Mouse (Mus musculus) duodenum, adult 2 months (tissue): ENCODE results near the gene Gm10228. TPM values are rescaled to one million over a fixed set of nuclear protein-coding genes. Genes with fewer than 3 reads are reported as not detected.

Experiments used
- polyA plus RNA-seq: library from polyadenylated mRNA; depleted of rRNA; stranded (reverse); fragments of >200 nt; gene quantifications from 2 replicates; pipeline ENCODE4 v1.2.3, GENCODE M21; 2012; ENCODE audit warnings: low replicate concordance; rRNA removed

Gene Gm10228
- polyA plus RNA-seq: not detected in 2 replicates

DNA sequence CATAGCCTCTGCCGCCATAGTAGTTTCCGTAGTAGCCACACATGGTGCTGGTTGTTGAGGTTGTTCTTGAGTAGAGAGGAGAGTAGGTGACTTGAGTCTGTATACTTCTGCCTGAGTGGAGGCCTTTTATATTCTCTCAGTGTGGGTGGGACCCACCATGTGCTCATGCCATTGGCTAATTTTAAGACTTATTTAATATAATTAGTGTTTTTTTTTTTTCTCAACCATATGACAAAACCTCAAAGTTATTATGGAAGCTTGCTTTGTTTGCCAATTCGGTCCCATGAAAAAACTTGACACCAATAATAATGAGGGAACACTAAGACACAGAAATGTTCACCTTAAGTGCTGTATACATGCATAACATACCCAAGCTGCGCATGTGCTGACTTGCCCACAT is at the start of gene Gm10228:
Gene Gm10228 (minus strand): TSS at position 101 of the 400 bp plus-strand sequence.

DNA sequence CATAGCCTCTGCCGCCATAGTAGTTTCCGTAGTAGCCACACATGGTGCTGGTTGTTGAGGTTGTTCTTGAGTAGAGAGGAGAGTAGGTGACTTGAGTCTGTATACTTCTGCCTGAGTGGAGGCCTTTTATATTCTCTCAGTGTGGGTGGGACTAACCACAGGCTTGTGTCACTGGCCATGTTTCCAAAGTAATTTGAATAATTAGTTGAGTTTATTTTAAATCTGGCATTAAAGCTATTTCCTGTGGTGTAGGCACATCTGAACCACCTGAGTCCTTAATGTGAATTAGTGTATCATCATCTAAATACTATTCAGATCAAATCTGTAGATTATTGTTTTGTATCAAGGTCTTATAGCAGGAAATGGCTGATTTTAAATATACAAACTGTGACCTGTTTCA is 22.6 kb upstream of the Gm10228 start, which contains the start of gene 1110025L11Rik:
Gene 1110025L11Rik (minus strand): TSS at position 101 of the 400 bp plus-strand sequence.

DNA sequence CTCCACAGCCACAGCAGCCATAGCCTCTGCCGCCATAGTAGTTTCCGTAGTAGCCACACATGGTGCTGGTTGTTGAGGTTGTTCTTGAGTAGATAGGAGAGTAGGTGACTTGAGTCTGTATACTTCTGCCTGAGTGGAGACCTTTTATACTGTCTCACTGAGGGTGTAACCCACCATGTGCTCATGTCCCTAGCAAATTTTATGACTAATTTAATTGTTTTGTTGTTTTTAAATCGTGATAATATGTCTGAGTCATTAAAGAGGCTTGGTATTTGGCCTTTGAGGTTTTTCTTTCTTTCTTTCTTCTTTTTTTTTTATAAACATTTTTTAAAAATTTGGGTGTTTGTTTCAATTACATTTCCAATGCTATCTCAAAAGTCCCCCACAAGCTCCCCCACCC is 6.5 kb upstream of the Gm10228 start, which contains the start of gene Krtap6-5:
Gene Krtap6-5 (minus strand): TSS at position 101 of the 400 bp plus-strand sequence.

DNA sequence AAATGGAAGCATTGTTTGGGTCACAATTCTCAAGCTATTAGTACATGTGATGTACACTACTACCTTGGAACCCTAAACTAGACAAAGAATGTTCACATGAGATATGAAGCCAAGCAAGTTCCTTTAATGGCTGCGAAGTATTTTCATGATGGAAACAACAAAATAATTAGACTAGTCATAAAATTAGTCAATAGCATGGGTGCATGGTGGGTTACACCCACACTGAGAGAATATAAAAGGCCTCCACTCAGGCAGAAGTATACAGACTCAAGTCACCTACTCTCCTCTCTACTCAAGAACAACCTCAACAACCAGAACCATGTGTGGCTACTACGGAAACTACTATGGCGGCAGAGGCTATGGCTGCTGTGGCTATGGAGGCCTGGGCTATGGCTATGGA is 9.9 kb downstream of the Gm10228 start, which contains the start of gene Krtap6-1:
Gene Krtap6-1 (plus strand): TSS at position 301 of the 400 bp plus-strand sequence.

DNA sequence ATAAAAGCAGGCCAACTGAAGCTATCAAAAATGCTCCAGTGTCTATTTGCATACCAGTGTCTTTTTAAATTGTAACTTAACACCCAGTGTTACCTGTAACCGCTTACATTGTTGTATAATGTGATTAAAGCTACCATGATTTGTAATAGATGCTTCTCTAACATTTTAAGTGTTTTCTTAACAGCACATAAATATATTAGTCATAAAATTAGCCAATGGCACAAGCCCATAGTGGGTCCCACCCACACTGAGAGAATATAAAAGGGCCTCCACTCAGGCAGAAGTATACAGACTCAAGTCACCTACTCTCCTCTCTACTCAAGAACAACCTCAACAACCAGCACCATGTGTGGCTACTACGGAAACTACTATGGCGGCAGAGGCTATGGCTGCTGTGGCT is 26.3 kb downstream of the Gm10228 start, which contains the start of gene Gm10229:
Gene Gm10229 (plus strand): TSS at position 301 of the 400 bp plus-strand sequence.

DNA sequence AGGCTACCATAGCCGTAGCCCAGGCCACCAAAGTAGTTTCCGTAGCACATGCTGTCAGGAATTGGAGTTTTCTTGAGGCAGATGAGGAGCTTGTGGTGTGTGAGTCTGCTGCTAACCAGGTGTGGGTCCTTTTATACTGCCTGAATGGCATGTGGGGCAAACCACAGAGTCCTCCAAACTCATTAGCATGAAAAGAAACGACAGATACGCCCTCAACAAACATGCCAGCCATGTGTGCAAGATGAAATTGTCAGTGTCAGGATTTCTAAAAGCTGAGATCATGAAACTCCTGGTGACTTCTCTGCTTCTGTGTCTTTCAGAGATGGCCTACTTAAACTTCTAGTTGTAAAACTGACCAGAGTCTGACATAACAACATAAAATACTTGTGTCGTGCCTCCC is 30.6 kb downstream of the Gm10228 start, which contains the start of gene Krtap22-2:
Gene Krtap22-2 (minus strand): TSS at position 101 of the 400 bp plus-strand sequence.

Other genes starting within 250 kb of the Gm10228 start
- gene Gm20741, start 229.3 kb downstream of the Gm10228 start, polyA plus RNA-seq: not detected in 2 replicates
- not detected in 2 replicates for gene Krtap15, start 221.3 kb downstream of the Gm10228 start, polyA plus RNA-seq
- gene Krtap14, start 215.3 kb downstream of the Gm10228 start, polyA plus RNA-seq: not detected in 2 replicates
- not detected in 2 replicates for gene Krtap19-1, start 172.1 kb downstream of the Gm10228 start, polyA plus RNA-seq
- gene Krtap19-2, start 167.2 kb downstream of the Gm10228 start, polyA plus RNA-seq: not detected in 2 replicates
- gene Krtap19-3, start 163.4 kb downstream of the Gm10228 start, polyA plus RNA-seq: not detected in 2 replicates
- gene Krtap19-4, start 156.4 kb downstream of the Gm10228 start, polyA plus RNA-seq: not detected in 2 replicates
- not detected in 2 replicates for gene Krtap19-5, start 145.0 kb downstream of the Gm10228 start, polyA plus RNA-seq
- not detected in 2 replicates for gene Krtap19-9b, start 109.2 kb downstream of the Gm10228 start, polyA plus RNA-seq
- not detected in 2 replicates for gene Krtap16-3, start 78.6 kb downstream of the Gm10228 start, polyA plus RNA-seq
- not detected in 2 replicates for gene Krtap22-2, start 30.7 kb downstream of the Gm10228 start, polyA plus RNA-seq
- gene Gm10229, start 26.2 kb downstream of the Gm10228 start, polyA plus RNA-seq: not detected in 2 replicates
- gene Krtap6-1, start 9.8 kb downstream of the Gm10228 start, polyA plus RNA-seq: not detected in 2 replicates
- not detected in 2 replicates for gene Krtap6-5, start 6.4 kb upstream of the Gm10228 start, polyA plus RNA-seq
- not detected in 2 replicates for gene 1110025L11Rik, start 22.5 kb upstream of the Gm10228 start, polyA plus RNA-seq
- gene Krtap6-3, start 42.5 kb upstream of the Gm10228 start, polyA plus RNA-seq: not detected in 2 replicates
- gene Gm6358, start 99.4 kb upstream of the Gm10228 start, polyA plus RNA-seq: not detected in 2 replicates
- not detected in 2 replicates for gene Gm10061, start 109.6 kb upstream of the Gm10228 start, polyA plus RNA-seq
- gene Gm9789, start 116.5 kb upstream of the Gm10228 start, polyA plus RNA-seq: not detected in 2 replicates
- gene Gm7735, start 128.0 kb upstream of the Gm10228 start, polyA plus RNA-seq: not detected in 2 replicates
- gene 1110057P08Rik, start 133.3 kb upstream of the Gm10228 start, polyA plus RNA-seq: not detected in 2 replicates
- not detected in 2 replicates for gene Krtap20-2, start 164.4 kb upstream of the Gm10228 start, polyA plus RNA-seq